Mouse (Mus musculus): ENCODE measurements at regions not wholly inside any gene's neighbourhood (a gene's known extent, or its start where the extent isn't known, plus 50 kb on each side); places are given as distances from the start of the nearest gene placed in this dataset.
A peak's percentile ranks its signal among the peaks of the same experiment; 100 is the strongest.

DNA sequence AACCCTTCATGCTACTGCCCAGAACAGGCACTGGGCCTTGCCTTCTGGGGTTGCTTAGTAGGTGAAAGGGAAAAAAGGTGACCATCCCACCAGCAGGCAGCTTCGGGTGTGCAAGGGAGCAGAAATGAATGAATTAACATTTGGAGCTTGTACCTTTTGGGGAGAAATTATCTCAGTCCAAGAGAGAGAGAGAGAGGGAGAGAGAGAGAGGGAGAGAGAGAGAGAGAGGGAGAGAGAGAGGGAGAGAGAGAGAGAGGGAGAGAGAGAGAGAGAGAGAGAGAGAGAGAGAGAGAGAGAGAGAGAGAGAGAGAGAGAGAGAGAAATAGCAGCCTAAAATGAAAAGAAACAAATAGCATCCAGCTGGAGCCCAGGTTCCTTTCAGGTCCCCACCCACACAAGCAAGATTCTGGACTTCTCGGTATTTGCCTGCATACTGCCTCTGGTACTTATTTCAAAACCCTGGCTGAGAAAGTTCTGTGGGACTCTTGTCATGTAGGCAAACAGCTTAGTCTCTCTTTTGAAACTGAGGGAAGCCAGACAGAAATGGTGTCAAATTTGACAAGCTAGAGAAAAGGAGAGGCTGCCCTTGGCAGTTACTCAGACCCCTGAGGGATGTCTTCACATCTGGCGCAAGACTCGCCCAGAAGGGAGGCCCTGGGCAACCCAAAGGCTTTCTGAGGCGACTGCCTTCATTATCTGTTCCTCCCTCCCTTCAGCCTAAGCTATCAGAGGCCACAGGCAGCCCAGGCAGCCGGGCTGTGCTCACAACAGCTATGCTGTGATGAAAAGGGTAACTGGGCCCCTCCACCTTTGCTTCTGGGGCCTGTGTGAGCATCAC, 222.5 kb downstream of the Pik3r1 start:
- Histone ChIP-seq H3K27me3 (ENCODE audit: control insufficient read depth, insufficient read depth, low read length, poor library complexity, severe bottlenecking) (no peaks in the 10 kb centered on the region), H3K36me3 (ENCODE audit: control insufficient read depth, insufficient read depth, low read length, poor library complexity, severe bottlenecking) (no peaks in the 10 kb centered on the region)
- no peak for DNase-seq (ENCODE audit: low read depth, low spot score)

DNA sequence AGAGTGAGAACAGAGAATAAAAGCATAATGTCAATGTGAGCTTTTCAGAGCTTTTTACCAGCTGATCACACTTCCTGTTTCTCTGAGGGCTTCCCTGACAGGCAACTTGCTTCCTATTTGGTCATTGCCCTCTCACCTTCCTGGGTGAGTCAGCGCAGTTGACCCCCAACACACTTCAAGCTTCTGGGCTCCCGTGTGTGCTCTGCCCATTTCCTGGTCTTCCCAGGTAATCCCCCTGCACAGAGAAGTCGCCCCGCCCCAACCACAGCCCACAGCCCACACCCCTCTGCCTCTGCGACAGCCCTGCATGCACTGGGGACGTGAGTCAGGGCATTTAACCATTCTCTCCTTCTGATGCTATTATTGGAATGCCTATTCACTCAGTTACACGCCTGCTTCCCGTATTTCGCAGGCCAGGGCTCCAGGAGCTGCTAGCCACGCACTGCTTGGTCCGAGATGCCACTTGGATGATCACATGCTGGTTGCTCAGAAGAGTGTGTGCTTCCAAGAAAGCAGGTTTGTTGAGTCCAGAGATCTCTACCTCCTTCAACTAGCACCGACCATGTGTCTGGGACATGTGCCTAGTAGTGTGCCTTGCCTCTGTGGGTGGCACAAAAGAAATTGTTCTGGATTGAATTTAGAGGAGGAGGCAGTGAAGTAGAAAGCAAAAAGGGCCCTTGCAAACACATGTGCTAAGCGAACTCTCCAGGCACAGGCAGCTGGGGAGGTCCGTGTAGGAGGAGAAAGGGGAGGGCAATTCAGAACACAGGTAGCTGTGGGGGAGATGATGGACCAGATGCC, 227.4 kb downstream of the Pik3r1 start:
- peak; percentile 71 for DNase-seq (ENCODE audit: low read depth, low spot score)
- Histone ChIP-seq H3K27me3 (ENCODE audit: control insufficient read depth, insufficient read depth, low read length, poor library complexity, severe bottlenecking) (no peaks in the 10 kb centered on the region), H3K36me3 (ENCODE audit: control insufficient read depth, insufficient read depth, low read length, poor library complexity, severe bottlenecking) (no peaks in the 10 kb centered on the region)

DNA sequence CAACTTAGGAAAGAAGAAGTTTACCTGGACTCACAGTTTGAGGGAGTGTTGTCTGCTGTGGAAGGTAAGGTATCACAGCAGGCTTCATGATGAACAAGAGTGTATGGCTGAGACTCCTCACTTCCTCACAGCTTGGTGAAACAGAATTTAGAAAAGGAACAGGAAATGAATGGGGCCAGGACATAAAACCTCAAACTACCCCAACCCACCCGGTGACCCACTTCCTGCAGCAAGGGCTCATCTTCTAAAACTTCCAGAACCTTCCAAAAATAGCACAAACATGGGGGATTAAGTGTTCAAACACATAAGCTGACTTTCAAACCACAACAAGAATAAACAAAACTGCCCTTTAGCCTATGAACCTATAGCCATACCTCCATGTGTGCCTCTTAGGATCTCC, 229.9 kb downstream of the Pik3r1 start:
- no peaks in the 10 kb centered on the region for H3K27me3 ChIP-seq (ENCODE audit: control insufficient read depth, insufficient read depth, low read length, poor library complexity, severe bottlenecking)
- H3K36me3 ChIP-seq (ENCODE audit: control insufficient read depth, insufficient read depth, low read length, poor library complexity, severe bottlenecking): no peaks in the 10 kb centered on the region
- DNase-seq (ENCODE audit: low read depth, low spot score): peak; percentile 44

DNA sequence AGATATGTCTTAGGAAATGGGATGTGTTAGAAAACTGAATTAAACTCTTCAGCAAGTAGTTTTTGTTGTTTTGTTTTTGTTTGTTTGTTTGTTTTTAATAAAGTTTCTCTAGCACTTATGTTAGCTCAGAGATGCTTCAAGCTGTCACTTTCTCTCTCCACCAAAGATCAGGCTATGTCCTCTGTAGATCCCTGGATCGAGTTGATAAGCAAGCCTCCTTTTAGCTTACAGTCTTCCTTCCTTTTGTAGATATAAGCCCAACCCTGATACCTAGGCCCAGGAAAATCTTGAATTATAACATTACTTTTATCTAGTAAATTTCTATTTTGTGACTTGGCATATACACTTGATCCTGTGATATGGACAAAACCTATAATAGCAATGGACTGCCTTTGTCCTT, 232.0 kb downstream of the Pik3r1 start:
- no peaks in the 10 kb centered on the region for H3K36me3 ChIP-seq (ENCODE audit: control insufficient read depth, insufficient read depth, low read length, poor library complexity, severe bottlenecking)
- H3K27me3 ChIP-seq (ENCODE audit: control insufficient read depth, insufficient read depth, low read length, poor library complexity, severe bottlenecking): no peaks in the 10 kb centered on the region
- no peak for DNase-seq (ENCODE audit: low read depth, low spot score)

DNA sequence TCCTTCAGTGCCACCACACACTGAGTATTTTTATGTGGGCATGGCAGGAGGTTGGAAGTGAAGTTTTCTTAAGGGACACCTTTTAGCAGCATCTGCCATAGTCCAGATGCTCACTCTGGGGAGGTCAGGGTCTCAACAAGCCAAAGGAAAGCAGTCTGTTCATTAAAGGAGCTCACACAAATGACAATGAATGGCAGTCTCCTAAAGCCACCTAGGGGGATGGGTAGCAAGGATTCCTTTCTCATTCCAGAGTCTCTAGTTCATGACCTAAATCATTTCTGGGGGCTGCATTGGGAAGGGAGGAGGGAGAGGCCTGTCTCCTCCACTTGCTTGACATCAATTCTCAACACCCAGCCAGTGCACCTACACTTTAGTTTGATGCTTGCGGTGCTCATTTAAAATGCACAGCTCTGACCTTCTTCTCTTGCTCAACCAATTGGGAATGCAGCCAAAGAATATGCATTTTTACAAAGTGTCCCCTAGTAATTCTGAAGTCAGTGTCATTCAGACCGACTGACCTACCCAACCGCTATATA, 232.6 kb downstream of the Pik3r1 start:
- H3K36me3 ChIP-seq (ENCODE audit: control insufficient read depth, insufficient read depth, low read length, poor library complexity, severe bottlenecking): no peaks in the 10 kb centered on the region
- no peaks in the 10 kb centered on the region for H3K27me3 ChIP-seq (ENCODE audit: control insufficient read depth, insufficient read depth, low read length, poor library complexity, severe bottlenecking)
- DNase-seq (ENCODE audit: low read depth, low spot score): no peak

DNA sequence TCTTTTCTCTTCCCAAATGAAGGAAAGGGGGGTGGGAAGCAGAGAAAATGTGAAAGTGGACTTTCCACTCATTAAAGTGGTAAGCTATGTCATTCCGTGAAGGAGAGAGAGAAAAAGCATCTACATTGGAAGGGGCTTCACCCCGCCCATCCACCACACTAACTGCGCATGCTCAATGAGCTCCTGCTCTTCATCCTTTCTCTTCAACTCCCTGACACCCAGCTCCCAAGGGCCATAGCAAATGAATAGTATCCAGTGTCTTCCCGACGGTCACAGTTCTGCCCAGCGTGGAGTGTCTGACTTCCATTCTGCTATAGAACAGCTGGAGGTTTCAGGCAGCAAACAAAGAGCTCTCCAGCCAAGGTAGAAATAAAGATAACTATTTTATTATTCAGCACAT, 233.5 kb downstream of the Pik3r1 start:
- Histone ChIP-seq H3K27me3 (ENCODE audit: control insufficient read depth, insufficient read depth, low read length, poor library complexity, severe bottlenecking) (no peaks in the 10 kb centered on the region), H3K36me3 (ENCODE audit: control insufficient read depth, insufficient read depth, low read length, poor library complexity, severe bottlenecking) (no peaks in the 10 kb centered on the region)
- no peak for DNase-seq (ENCODE audit: low read depth, low spot score)

DNA sequence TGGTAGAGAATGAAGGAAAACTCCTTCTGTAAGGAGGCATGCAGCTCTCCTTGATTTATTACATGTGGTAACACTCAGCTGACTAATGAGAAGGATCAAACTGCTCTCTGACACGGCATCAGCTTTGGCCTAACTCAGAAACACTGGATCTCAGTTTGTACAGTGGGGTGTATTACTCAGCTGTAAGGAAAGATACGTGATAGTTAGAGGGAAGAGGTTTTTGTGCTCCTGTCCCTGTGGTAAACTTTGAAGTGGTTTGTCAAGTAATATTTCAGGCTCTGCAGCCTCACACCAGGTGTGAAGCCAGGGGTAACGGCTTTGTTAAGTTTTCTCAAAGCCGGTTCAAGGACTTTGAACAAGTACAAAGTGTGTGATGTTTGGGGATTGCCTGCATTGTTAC, 235.1 kb downstream of the Pik3r1 start:
- no peak for DNase-seq (ENCODE audit: low read depth, low spot score)
- H3K27me3 ChIP-seq (ENCODE audit: control insufficient read depth, insufficient read depth, low read length, poor library complexity, severe bottlenecking): no peaks in the 10 kb centered on the region
- H3K36me3 ChIP-seq (ENCODE audit: control insufficient read depth, insufficient read depth, low read length, poor library complexity, severe bottlenecking): no peaks in the 10 kb centered on the region

DNA sequence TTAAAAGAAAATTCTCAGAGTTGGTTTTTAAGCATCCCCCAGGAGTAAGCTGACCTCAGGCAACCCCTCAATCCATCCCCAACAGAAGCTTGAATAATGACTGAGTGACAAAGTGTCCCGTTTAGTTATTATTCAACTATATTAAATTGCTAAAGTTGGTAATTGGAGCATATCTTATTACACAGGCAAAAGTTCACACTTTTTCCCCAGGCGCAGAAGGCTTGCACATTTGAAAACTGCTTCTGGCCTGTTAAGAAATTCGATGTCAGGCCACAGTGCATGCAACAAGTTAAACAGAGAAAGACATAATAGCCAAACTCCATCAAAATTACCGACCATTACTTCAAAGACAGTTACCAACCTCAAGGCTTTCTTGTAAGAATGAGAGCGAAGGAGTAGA, 240.3 kb downstream of the Pik3r1 start:
- H3K36me3 ChIP-seq (ENCODE audit: control insufficient read depth, insufficient read depth, low read length, poor library complexity, severe bottlenecking): no peaks in the 10 kb centered on the region
- no peak for DNase-seq (ENCODE audit: low read depth, low spot score)
- no peaks in the 10 kb centered on the region for H3K27me3 ChIP-seq (ENCODE audit: control insufficient read depth, insufficient read depth, low read length, poor library complexity, severe bottlenecking)

DNA sequence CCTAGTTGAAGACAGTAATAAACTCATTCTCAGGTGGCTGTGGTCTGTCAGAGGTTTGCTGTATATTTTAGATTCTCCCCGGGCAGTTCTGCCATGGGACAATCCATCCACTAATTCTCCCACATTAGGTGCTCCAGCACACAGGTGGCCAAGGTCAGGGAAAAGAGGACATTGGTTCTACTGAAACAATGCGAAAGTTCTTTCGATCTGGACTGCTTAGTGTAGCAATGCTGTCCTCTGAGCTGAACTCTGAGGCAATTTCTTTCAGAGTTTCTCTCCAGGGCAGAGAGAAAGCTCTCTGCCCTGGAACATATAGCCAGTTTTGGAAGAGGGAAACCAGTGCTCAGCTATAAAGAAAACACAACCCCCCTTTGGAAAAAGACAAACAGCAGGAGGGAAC, 243.2 kb downstream of the Pik3r1 start:
- H3K27me3 ChIP-seq (ENCODE audit: control insufficient read depth, insufficient read depth, low read length, poor library complexity, severe bottlenecking): no peaks in the 10 kb centered on the region
- no peak for DNase-seq (ENCODE audit: low read depth, low spot score)
- no peaks in the 10 kb centered on the region for H3K36me3 ChIP-seq (ENCODE audit: control insufficient read depth, insufficient read depth, low read length, poor library complexity, severe bottlenecking)

DNA sequence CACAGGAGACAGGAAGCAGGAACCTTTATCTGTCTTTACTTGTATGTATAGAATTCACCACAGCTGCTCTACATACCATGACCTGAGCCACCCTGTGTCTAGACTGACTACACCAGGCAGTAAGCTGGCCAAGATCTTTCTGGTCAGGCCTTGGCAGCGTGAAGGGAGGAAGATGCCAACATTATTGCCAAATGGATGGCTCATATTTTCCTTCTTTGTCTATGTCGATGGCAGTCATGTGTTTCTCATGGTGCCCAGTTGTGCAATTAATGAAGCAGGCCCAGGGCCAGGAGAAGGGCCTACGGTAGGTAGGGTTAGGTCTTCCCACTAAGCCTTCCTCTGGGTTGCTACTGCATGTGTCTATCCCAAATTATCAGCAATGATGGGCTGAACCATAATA, 243.8 kb downstream of the Pik3r1 start:
- Histone ChIP-seq H3K36me3 (ENCODE audit: control insufficient read depth, insufficient read depth, low read length, poor library complexity, severe bottlenecking) (no peaks in the 10 kb centered on the region), H3K27me3 (ENCODE audit: control insufficient read depth, insufficient read depth, low read length, poor library complexity, severe bottlenecking) (no peaks in the 10 kb centered on the region)
- no peak for DNase-seq (ENCODE audit: low read depth, low spot score)

DNA sequence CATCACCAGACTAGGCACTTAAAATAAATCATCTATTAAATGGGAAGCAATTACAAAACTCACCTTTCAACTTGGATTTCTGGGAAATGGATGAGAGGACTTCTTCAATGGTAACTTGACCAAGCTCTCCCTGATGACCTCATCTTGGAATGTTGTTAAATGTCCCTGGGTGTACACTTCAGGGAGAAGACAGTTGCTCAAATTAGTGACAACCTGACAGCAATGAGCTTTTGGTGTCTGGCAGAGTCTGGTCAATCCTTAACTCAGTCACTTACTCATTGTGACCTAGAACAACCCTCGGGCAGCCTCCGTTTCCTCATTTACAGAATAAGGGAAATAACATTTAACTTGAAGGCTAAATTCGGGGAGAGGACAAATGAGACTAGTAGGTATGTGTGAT, 244.5 kb downstream of the Pik3r1 start:
- DNase-seq (ENCODE audit: low read depth, low spot score): no peak
- no peaks in the 10 kb centered on the region for H3K36me3 ChIP-seq (ENCODE audit: control insufficient read depth, insufficient read depth, low read length, poor library complexity, severe bottlenecking)
- H3K27me3 ChIP-seq (ENCODE audit: control insufficient read depth, insufficient read depth, low read length, poor library complexity, severe bottlenecking): no peaks in the 10 kb centered on the region

DNA sequence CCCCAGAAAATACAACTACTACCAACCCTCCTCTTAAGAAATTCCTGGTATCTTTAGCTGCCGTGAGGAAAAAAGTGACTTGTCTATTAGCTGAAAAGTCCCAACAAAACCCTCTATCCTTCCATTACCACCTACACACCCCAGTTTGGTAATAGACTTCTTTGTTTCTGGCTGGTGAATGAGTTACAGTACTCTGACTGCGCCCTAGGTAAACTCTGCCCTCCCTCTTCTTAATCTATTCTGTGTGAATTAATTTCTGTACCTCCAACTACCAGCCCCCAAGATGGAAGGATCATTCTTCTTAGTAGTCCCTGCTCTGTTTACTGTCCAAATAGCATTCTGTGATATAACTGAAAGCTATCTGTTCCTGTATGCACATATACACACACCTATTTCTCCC, 245.4 kb downstream of the Pik3r1 start:
- H3K36me3 ChIP-seq (ENCODE audit: control insufficient read depth, insufficient read depth, low read length, poor library complexity, severe bottlenecking): no peaks in the 10 kb centered on the region
- no peak for DNase-seq (ENCODE audit: low read depth, low spot score)
- H3K27me3 ChIP-seq (ENCODE audit: control insufficient read depth, insufficient read depth, low read length, poor library complexity, severe bottlenecking): no peaks in the 10 kb centered on the region

DNA sequence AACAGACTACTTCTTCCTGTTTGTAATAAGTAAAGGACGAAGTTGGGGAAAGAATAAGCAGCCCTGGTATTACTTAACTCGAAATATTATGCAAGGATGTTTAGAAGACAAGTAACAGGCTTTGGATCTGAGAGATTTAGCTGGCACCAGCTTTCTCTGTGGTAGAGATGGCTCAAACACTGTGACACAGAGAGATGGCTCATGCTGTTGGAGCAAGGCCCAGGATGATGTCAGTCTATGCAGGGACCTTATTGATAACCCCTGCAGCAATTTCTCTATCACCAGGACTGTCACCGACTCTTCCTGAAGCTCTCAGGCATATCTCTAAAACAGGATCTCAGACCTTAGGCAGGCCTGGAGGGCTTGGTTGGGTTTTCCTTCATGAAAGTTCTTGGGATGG, 254.7 kb downstream of the Pik3r1 start:
- Histone ChIP-seq H3K36me3 (ENCODE audit: control insufficient read depth, insufficient read depth, low read length, poor library complexity, severe bottlenecking) (no peaks in the 10 kb centered on the region), H3K27me3 (ENCODE audit: control insufficient read depth, insufficient read depth, low read length, poor library complexity, severe bottlenecking) (no peaks in the 10 kb centered on the region)
- DNase-seq (ENCODE audit: low read depth, low spot score): no peak

DNA sequence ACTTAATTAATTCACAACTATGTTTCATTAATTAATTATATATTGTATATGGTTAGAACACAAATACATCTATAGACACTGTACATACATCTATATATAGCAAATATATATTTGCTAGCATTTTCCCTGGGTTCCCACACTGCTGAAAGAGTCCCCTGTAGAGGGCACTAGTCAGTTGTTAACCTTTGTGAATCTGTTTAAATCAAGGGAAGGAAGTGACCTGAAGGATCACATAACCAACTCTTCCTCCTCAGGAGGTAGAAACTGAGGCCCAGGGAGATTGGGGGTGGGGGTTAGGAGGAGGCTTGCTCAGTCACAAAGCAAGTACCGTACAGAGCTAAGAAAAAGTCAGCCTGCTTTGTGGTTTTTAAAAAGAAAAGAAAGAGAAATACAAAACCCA, 258.1 kb downstream of the Pik3r1 start:
- Histone ChIP-seq H3K27me3 (ENCODE audit: control insufficient read depth, insufficient read depth, low read length, poor library complexity, severe bottlenecking) (no peaks in the 10 kb centered on the region), H3K36me3 (ENCODE audit: control insufficient read depth, insufficient read depth, low read length, poor library complexity, severe bottlenecking) (no peaks in the 10 kb centered on the region)
- DNase-seq (ENCODE audit: low read depth, low spot score): peak; percentile 80

DNA sequence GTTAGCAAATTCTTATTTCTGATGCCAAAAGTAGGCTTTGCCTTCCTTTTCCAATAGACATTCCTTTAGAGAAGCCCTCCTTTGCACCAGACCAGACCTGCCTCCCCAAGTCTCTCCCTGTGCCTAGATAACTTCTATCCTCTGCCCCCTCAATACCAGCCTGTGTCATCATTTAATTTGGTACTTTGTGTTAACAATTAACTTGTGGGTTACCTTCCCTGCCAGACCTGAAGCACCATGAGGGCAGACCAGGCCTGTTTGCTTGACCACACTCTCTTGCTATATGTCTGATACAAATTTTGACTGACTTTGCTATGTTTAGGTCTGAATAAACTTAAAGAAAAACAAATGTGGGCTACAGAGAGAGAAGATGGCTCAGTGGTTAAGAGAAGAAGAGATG, 259.7 kb downstream of the Pik3r1 start:
- H3K36me3 ChIP-seq (ENCODE audit: control insufficient read depth, insufficient read depth, low read length, poor library complexity, severe bottlenecking): no peaks in the 10 kb centered on the region
- H3K27me3 ChIP-seq (ENCODE audit: control insufficient read depth, insufficient read depth, low read length, poor library complexity, severe bottlenecking): no peaks in the 10 kb centered on the region
- no peak for DNase-seq (ENCODE audit: low read depth, low spot score)
